Mouse (Mus musculus) forebrain, embryonic 16.5 days (tissue): ENCODE measurements around the gene Gm13290. TPM values are rescaled to one million over a fixed set of nuclear protein-coding genes. Genes with fewer than 3 reads are reported as not detected.
"Not testable (repeated sequence)": the region's sequence is repeated elsewhere in the genome, so short reads cannot be mapped to it uniquely, and the experiment has no call there.

Experiments
- ATAC-seq: fragments of 200-750 bp; cut with Nextera tagmentation; 2 replicates; pipeline ENCODE4 v1.8.0; 2017; ENCODE audit warnings: mild to moderate bottlenecking, moderate library complexity
- H3K27ac ChIP-seq: fragments of 300-500 bp; sonication (generic); 2 replicates; pipeline ENCODE4 v1.5.1; 2014; ENCODE audit warnings: low read length, control low read depth
- H3K27me3 ChIP-seq: fragments of 300-500 bp; sonication (generic); replicated peaks from 2 replicates; pipeline ENCODE4 v1.6.1; 2014; ENCODE audit warnings: low read length; ENCODE audit not compliant: control insufficient read depth, insufficient read depth
- H3K36me3 ChIP-seq: fragments of 300-500 bp; sonication (generic); 2 replicates; pipeline ENCODE4 v1.6.1; 2014; ENCODE audit not compliant: control insufficient read depth, insufficient read depth
- H3K4me1 ChIP-seq: fragments of 300-500 bp; sonication (generic); replicated peaks from 2 replicates; pipeline ENCODE4 v1.6.1; 2014; ENCODE audit warnings: low read length; ENCODE audit not compliant: control insufficient read depth, insufficient read depth
- H3K4me2 ChIP-seq: fragments of 300-500 bp; sonication (generic); 2 replicates; pipeline ENCODE4 v1.6.1; 2014; ENCODE audit warnings: mild to moderate bottlenecking, low read length, control low read depth
- H3K4me3 ChIP-seq: fragments of 300-500 bp; sonication (generic); replicated peaks from 2 replicates; pipeline ENCODE4 v1.5.1; 2014; ENCODE audit warnings: mild to moderate bottlenecking, low read length, control low read depth
- H3K9ac ChIP-seq: fragments of 300-500 bp; sonication (generic); replicated peaks from 2 replicates; pipeline ENCODE4 v1.6.1; 2014; ENCODE audit warnings: low read depth, low read length, control low read depth
- H3K9me3 ChIP-seq: fragments of 300-500 bp; sonication (generic); 2 replicates; pipeline ENCODE4 v1.6.1; 2016; ENCODE audit warnings: low read length; ENCODE audit not compliant: control insufficient read depth
- WGBS: fragments of 180-500 bp; shearing (Covaris S2); extraction: QIAGEN DNeasy Blood & Tissue Kit; methylation state at CpG from one replicate; pipeline ENCODE4 v1.1.7; 2014; 5-methylcytosine and 5-hydroxymethylcytosine counted together
- polyA plus RNA-seq: library from polyadenylated mRNA; unstranded; fragments of >200 nt; fragmentation: Nextera tagmentation; extraction: Ambion mirVana; gene quantifications from 2 replicates; pipeline ENCODE4 v1.2.1, GENCODE M21; 2015

Gm13290 gene
- polyA plus RNA-seq = 0.46 TPM in 1 of 2 replicates, not detected in the other

DNA sequence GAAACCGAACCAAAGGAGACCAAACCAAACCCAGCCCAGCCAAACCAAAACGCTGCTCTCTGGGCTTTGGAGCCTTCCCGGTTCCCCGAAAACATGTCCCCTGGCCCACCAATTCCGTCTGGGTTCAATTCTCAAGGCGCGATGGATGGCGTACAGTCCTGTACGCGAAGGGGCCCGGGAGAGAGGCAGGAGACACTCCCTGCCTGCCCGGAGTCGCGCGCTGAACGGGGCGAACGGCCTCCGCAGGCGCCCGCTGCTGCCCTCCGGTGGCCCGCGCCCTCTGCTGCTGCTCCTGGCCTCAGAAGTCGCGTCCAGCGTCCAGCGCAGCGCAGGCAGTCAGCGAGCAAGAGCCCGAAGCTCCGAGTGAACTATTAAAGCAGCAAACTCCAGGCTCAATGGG lies at the start of gene Gm13290:
Gm13290 (plus strand) TSS at position 301 of the 400 bp plus-strand sequence.
- not testable (repeated sequence) for H3K4me1 ChIP-seq, H3K9ac ChIP-seq, H3K9me3 ChIP-seq, H3K36me3 ChIP-seq, H3K27me3 ChIP-seq, H3K4me3 ChIP-seq, H3K4me2 ChIP-seq, ATAC-seq, H3K27ac ChIP-seq
- WGBS = no CpG with 5 or more reads among the region's 32 CpGs

GRCm38 (mm10) chr4:88726727-88727126 lies 46.9 kb upstream of the Gm13290 start:
- 91% methylated on average over 6 of the region's 6 CpGs for WGBS
- no peak overlapping the region for H3K27ac ChIP-seq
- no peak overlapping the region for H3K9ac ChIP-seq
- no peak for ATAC-seq
- H3K4me3 ChIP-seq = no peak overlapping the region
- no peaks in the 10 kb centered on the region for H3K36me3 ChIP-seq
- H3K4me1 ChIP-seq = no peaks in the 10 kb centered on the region
- H3K9me3 ChIP-seq = no peaks in the 10 kb centered on the region
- no peak overlapping the region for H3K4me2 ChIP-seq
- H3K27me3 ChIP-seq = no peaks in the 10 kb centered on the region

GRCm38 (mm10) chr4:88727324-88727723 lies 46.3 kb upstream of the Gm13290 start:
- no peak for ATAC-seq
- H3K36me3 ChIP-seq = no peaks in the 10 kb centered on the region
- H3K27ac ChIP-seq = no peak overlapping the region
- no peak overlapping the region for H3K9ac ChIP-seq
- H3K4me1 ChIP-seq = no peaks in the 10 kb centered on the region
- no peak overlapping the region for H3K4me3 ChIP-seq
- WGBS = 3% methylated on average over 1 of the region's 1 CpGs
- H3K4me2 ChIP-seq = no peak overlapping the region
- no peaks in the 10 kb centered on the region for H3K9me3 ChIP-seq
- no peaks in the 10 kb centered on the region for H3K27me3 ChIP-seq

DNA sequence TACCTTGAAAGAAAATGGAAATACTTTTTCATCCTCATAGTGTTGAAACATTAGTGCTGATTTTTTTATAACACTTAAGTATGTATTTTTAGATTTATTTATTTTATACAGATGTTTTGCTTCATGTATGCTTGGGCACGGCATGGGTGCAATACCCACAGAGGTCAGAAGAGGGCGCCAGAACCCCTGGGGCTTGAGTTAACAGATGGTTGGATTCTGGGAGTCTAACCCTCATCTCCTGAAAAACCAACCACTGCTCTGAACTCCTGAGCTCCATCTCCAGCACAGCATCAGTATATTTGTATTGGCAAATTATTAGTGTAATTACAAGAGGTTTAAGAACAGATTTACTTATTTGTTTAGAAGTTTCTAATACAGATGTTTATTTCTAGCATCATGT lies 35.2 kb upstream of the Gm13290 start:
- H3K4me1 ChIP-seq = no peaks in the 10 kb centered on the region
- no peaks in the 10 kb centered on the region for H3K27me3 ChIP-seq
- no peak overlapping the region for H3K4me2 ChIP-seq
- WGBS = 2% methylated on average over 2 of the region's 2 CpGs
- no peak overlapping the region for H3K27ac ChIP-seq
- H3K4me3 ChIP-seq = no peak overlapping the region
- H3K9me3 ChIP-seq = no peaks in the 10 kb centered on the region
- no peak for ATAC-seq
- no peak overlapping the region for H3K9ac ChIP-seq
- H3K36me3 ChIP-seq = no peaks in the 10 kb centered on the region

DNA sequence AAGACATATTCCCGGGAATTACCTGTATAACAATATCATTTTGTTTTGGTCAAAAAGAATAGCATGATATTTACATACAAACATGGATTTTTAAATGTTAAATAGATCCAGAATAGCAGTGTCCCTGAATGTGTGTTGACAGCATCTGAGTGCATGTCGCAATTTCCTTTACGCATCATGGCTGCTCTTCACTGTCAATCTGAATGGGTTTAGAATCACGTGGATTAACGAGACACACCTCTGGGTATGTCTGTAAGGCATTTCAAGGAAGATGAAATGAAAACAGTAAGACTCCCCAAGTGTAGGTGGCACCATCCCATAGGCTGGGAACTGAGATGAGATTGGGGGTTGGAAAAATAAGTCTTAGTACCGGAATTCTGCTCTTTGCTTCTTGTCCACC lies 34.6 kb upstream of the Gm13290 start:
- H3K4me2 ChIP-seq = no peak overlapping the region
- no peaks in the 10 kb centered on the region for H3K4me1 ChIP-seq
- WGBS = 87% methylated on average over 6 of the region's 6 CpGs
- H3K4me3 ChIP-seq = no peak overlapping the region
- no peak overlapping the region for H3K27ac ChIP-seq
- no peak for ATAC-seq
- no peaks in the 10 kb centered on the region for H3K27me3 ChIP-seq
- no peaks in the 10 kb centered on the region for H3K36me3 ChIP-seq
- H3K9me3 ChIP-seq = no peaks in the 10 kb centered on the region
- no peak overlapping the region for H3K9ac ChIP-seq

DNA sequence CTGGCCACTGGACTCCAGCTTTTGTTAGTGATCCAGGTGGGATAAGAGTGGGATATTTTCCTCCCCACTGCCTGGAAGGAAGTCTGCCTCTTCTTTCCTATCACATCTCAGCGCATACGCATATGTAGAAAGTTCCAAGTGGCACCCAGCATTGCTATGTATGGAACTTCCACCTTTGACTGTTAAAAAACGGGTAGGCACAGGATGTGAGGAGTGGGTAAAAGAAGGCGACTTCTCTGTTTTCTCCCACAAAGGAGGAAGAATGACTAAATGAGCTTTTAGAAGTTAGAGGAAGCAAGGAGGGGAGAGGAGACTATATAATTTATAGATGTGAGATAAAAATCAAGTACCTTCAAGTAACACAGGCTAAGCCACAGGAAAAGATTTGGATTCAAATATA lies 32.2 kb upstream of the Gm13290 start:
- Histone ChIP-seq H3K4me1 (no peaks in the 10 kb centered on the region), H3K27ac (no peak overlapping the region), H3K4me3 (no peak overlapping the region), H3K36me3 (no peaks in the 10 kb centered on the region), H3K9ac (no peak overlapping the region), H3K27me3 (no peaks in the 10 kb centered on the region), H3K9me3 (no peaks in the 10 kb centered on the region), H3K4me2 (no peak overlapping the region)
- 92% methylated on average over 4 of the region's 4 CpGs for WGBS
- no peak for ATAC-seq

- ATAC-seq = no peak
- H3K9me3 ChIP-seq = no peaks in the 10 kb centered on the region
- no peaks in the 10 kb centered on the region for H3K36me3 ChIP-seq
- H3K4me1 ChIP-seq = no peaks in the 10 kb centered on the region
- H3K4me3 ChIP-seq = no peak overlapping the region
- 74% methylated on average over 7 of the region's 7 CpGs for WGBS
- H3K27ac ChIP-seq = no peak overlapping the region
- H3K4me2 ChIP-seq = no peak overlapping the region
- H3K27me3 ChIP-seq = no peaks in the 10 kb centered on the region
- H3K9ac ChIP-seq = no peak overlapping the region
These were observed 30.8 kb upstream of the Gm13290 start for GRCm38 (mm10) chr4:88742771-88743371.

DNA sequence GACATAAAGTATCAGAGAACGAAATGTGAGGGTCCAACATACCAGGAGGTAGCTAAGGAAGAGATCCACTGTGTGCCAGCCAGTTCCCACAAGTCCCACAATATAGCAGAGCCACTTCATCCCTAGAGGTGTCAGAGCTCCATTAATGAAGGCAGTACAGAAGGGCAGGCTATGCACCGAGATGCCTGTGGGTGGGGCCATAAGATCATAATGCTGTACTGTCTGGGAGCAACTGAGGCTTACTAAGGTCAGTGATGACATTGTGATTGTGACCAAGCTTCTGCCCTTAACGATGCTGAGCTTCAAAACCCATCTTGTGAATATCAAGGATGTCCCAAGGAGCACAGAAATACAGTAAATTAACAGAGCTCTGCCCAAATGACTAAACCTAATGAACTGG lies 29.4 kb upstream of the Gm13290 start:
- Histone ChIP-seq H3K4me3 (no peak overlapping the region), H3K27me3 (no peaks in the 10 kb centered on the region), H3K4me1 (no peaks in the 10 kb centered on the region), H3K4me2 (no peak overlapping the region), H3K9ac (no peak overlapping the region), H3K9me3 (no peaks in the 10 kb centered on the region), H3K27ac (no peak overlapping the region), H3K36me3 (no peaks in the 10 kb centered on the region)
- 52% methylated on average over 3 of the region's 3 CpGs for WGBS
- ATAC-seq = no peak

GRCm38 (mm10) chr4:88749926-88750325 lies 23.7 kb upstream of the Gm13290 start:
- ATAC-seq = no peak
- no peak overlapping the region for H3K27ac ChIP-seq
- no peak overlapping the region for H3K9ac ChIP-seq
- no peak overlapping the region for H3K4me2 ChIP-seq
- no peaks in the 10 kb centered on the region for H3K36me3 ChIP-seq
- H3K4me3 ChIP-seq = no peak overlapping the region
- no peaks in the 10 kb centered on the region for H3K9me3 ChIP-seq
- H3K4me1 ChIP-seq = no peaks in the 10 kb centered on the region
- 78% methylated on average over 6 of the region's 6 CpGs for WGBS
- no peaks in the 10 kb centered on the region for H3K27me3 ChIP-seq

GRCm38 (mm10) chr4:88754818-88755340 lies 18.8 kb upstream of the Gm13290 start, which contains the start of gene Gm13271:
Gm13271 (plus strand) TSS chr4:88754868.
- not testable (repeated sequence) for H3K9ac ChIP-seq, H3K4me2 ChIP-seq, H3K4me1 ChIP-seq, H3K27me3 ChIP-seq, ATAC-seq, H3K36me3 ChIP-seq, H3K27ac ChIP-seq, H3K4me3 ChIP-seq, H3K9me3 ChIP-seq
- WGBS = 80% methylated on average over 14 of the region's 15 CpGs
